Mouse (Mus musculus) CH12.LX (cell line): ENCODE measurements at regions not wholly inside any gene's neighbourhood (a gene's known extent, or its start where the extent isn't known, plus 50 kb on each side); places are given as distances from the start of the nearest gene placed in this dataset.

Experiments used
- DNase-seq: peaks from one replicate; pipeline ENCODE4 v3.0.0-alpha.2; 2013; ENCODE audit errors: extremely low read depth
- H3K27ac ChIP-seq: 2 replicates; pipeline ENCODE4 v1.5.1; 2012; ENCODE audit warnings: low read depth, mild to moderate bottlenecking, control low read depth, moderate library complexity; ENCODE audit not compliant: insufficient read depth
- H3K27me3 ChIP-seq: replicated peaks from 2 replicates; pipeline ENCODE3; 2012; ENCODE audit warnings: inconsistent platforms
- H3K36me3 ChIP-seq, 2 experiments: replicated peaks in 1 of 2; 2 replicates each; pipeline versions ENCODE3 to v1.6.1; 2012; ENCODE audit warnings: inconsistent platforms in 1 of 2, low read length in 1 of 2, mild to moderate bottlenecking in 1 of 2, mixed read lengths in 1 of 2, moderate library complexity in 1 of 2; ENCODE audit not compliant: control insufficient read depth in 1 of 2, insufficient read depth in 1 of 2
- H3K4me1 ChIP-seq, 2 experiments: 2 replicates each; pipeline ENCODE4 v1.6.1; 2012; ENCODE audit warnings: inconsistent platforms in 1 of 2, moderate library complexity in 1 of 2; ENCODE audit not compliant: insufficient read depth in 2 of 2, control insufficient read depth in 1 of 2
- H3K4me2 ChIP-seq: 2 replicates; pipeline ENCODE4 v1.6.1; 2012; ENCODE audit warnings: low read depth, mild to moderate bottlenecking, control low read depth; ENCODE audit not compliant: poor library complexity, insufficient read depth, severe bottlenecking
- H3K4me3 ChIP-seq, 3 experiments: fragments of 150-350 bp in 1 of 3; sonication (generic) in 1 of 3; replicated peaks in 1 of 3; 2 replicates each; pipeline versions ENCODE3 to v1.5.1; 2011 to 2012; ENCODE audit warnings: low read depth in 2 of 3, low read length in 2 of 3, mild to moderate bottlenecking in 2 of 3, moderate library complexity in 2 of 3, control low read depth in 1 of 3, improper control_type of control experiment in 1 of 3, inconsistent platforms in 1 of 3, mixed read lengths in 1 of 3; ENCODE audit not compliant: poor library complexity in 1 of 3
- H3K79me2 ChIP-seq: replicated peaks from 2 replicates; pipeline ENCODE4 v1.6.1; 2012; ENCODE audit warnings: mild to moderate bottlenecking, moderate library complexity; ENCODE audit not compliant: control insufficient read depth, poor library complexity, insufficient read depth, severe bottlenecking; ENCODE audit errors: extremely low read depth
- H3K9ac ChIP-seq: 2 replicates; pipeline ENCODE4 v1.6.1; 2012; ENCODE audit warnings: low read depth, mild to moderate bottlenecking, control low read depth, moderate library complexity; ENCODE audit not compliant: insufficient read depth
- H3K9me3 ChIP-seq: replicated peaks from 2 replicates; pipeline ENCODE3; 2012; ENCODE audit warnings: low read length, inconsistent platforms, mixed read lengths
- BHLHE40 ChIP-seq: IDR thresholded peaks from 2 replicates; pipeline ENCODE4 v1.6.1; 2011; ENCODE audit warnings: mild to moderate bottlenecking, low read depth, low read length, improper control_type of control experiment
- CHD1 ChIP-seq: IDR thresholded peaks from 2 replicates; pipeline ENCODE4 v1.6.1; 2012; ENCODE audit warnings: low read depth, low read length, improper control_type of control experiment, inconsistent platforms
- E2F4 ChIP-seq: IDR thresholded peaks from 2 replicates; pipeline ENCODE4 v1.6.1; 2011; ENCODE audit warnings: low read depth, low read length, improper control_type of control experiment; ENCODE audit not compliant: insufficient replicate concordance
- ELF1 ChIP-seq: IDR thresholded peaks from 2 replicates; pipeline ENCODE4 v1.6.1; 2014; ENCODE audit warnings: low read depth, mild to moderate bottlenecking, inconsistent platforms, low read length, improper control_type of control experiment
- ETS1 ChIP-seq: conservative IDR thresholded peaks from 2 replicates; pipeline ENCODE4 v1.6.1; 2012; ENCODE audit warnings: low read depth, mild to moderate bottlenecking, inconsistent platforms, low read length, improper control_type of control experiment, moderate library complexity
- JUND ChIP-seq: conservative IDR thresholded peaks from 2 replicates; pipeline ENCODE4 v1.6.1; 2011; ENCODE audit warnings: low read depth, low read length, improper control_type of control experiment
- MAFK ChIP-seq: IDR thresholded peaks from 2 replicates; pipeline ENCODE4 v1.6.1; 2011; ENCODE audit warnings: low read length, improper control_type of control experiment; ENCODE audit not compliant: insufficient replicate concordance
- MYC ChIP-seq: IDR thresholded peaks from 2 replicates; pipeline ENCODE4 v1.6.1; 2011; ENCODE audit warnings: low read depth, mild to moderate bottlenecking, improper control_type of control experiment, low read length
- TCF12 ChIP-seq: IDR thresholded peaks from 2 replicates; pipeline ENCODE4 v1.6.1; 2014; ENCODE audit warnings: low read depth, mild to moderate bottlenecking, inconsistent platforms, low read length, improper control_type of control experiment
- UBTF ChIP-seq: IDR thresholded peaks from 2 replicates; pipeline ENCODE4 v1.6.1; 2012; ENCODE audit warnings: low read depth, mild to moderate bottlenecking, inconsistent platforms, low read length, improper control_type of control experiment, moderate library complexity
- ZKSCAN1 ChIP-seq: IDR thresholded peaks from 2 replicates; pipeline ENCODE4 v1.6.1; 2012; ENCODE audit warnings: low read depth, inconsistent platforms, low read length, improper control_type of control experiment, borderline replicate concordance
- ZNF384 ChIP-seq: IDR thresholded peaks from 2 replicates; pipeline ENCODE4 v1.6.1; 2012; ENCODE audit warnings: low read depth, low read length, improper control_type of control experiment, inconsistent platforms
- dilution Hi-C: fragments of 300-500 bp; cut with MboI; formaldehyde crosslinking; loops from 2 replicates; pipeline ENCODE4 v1.14.3; 2020; ENCODE audit warnings: low sequenced_read_pairs; ENCODE audit not compliant: extremely low pct_unique_long_range_greater_than_20kb, extremely low pct_ligation_motif_present
- in situ Hi-C: fragments of 300-500 bp; cut with MboI; formaldehyde crosslinking; loops from 3 replicates; pipeline ENCODE4 v1.14.3; 2019; ENCODE audit warnings: low sequenced_read_pairs, low pct_ligation_motif_present, low pct_unique_long_range_greater_than_20kb, mixed read lengths

GRCm38 (mm10) chr17:93555872-93556271, 357.1 kb downstream of the Adcyap1 start:
- H3K36me3 ChIP-seq = no peaks in the 10 kb centered on the region
- TF ChIP-seq ETS1 (no peak), CHD1 (no peak)
- H3K4me1 ChIP-seq = no peaks in the 10 kb centered on the region
- H3K9ac ChIP-seq = no peak overlapping the region
- H3K79me2 ChIP-seq = no peaks in the 10 kb centered on the region
- no peak overlapping the region for H3K27ac ChIP-seq
- in situ Hi-C loops = no loop called here
- H3K27me3 ChIP-seq = no peaks in the 10 kb centered on the region
- no peak overlapping the region for H3K4me2 ChIP-seq
- peaks cover 8% of the 10 kb centered on the region for H3K9me3 ChIP-seq
- no peak overlapping the region for H3K4me3 ChIP-seq
- dilution Hi-C loops = no loop called here
- no peak for DNase-seq

DNA sequence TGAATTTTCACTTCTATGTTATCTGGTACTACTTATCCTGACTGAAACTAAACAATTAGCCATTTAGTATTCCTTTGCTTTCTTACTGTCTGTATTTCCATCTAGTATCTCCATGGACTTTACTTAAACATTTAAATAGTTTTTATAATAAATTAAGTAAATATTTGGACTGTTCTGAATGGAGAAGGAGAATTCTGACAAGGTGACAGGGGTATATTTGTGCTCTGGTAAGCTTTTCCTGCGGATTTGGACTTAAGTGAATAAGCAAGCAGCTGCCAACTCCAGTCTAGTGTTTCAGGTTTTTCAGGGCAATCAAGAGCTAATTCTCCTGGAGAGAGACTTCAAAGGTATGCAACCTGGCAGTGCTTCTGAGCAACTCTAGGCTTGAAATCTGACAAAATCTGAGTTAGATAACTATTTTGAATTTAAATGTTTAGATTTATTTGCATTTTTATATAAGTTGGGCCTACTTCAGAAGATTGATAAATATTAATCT, 364.5 kb downstream of the Adcyap1 start:
- Histone ChIP-seq H3K27me3 (no peaks in the 10 kb centered on the region), H3K4me2 (no peak overlapping the region), H3K4me1 (no peaks in the 10 kb centered on the region), H3K9me3 (peaks cover 9% of the 10 kb centered on the region), H3K36me3 (no peaks in the 10 kb centered on the region), H3K79me2 (no peaks in the 10 kb centered on the region), H3K4me3 (no peak overlapping the region), H3K9ac (no peak overlapping the region), H3K27ac (no peak overlapping the region)
- no peak for DNase-seq
- TF ChIP-seq E2F4 (no peak), MAFK (no peak), TCF12 (no peak), JUND (no peak), ZKSCAN1 (no peak)
- in situ Hi-C loops (no loop called here), dilution Hi-C loops (no loop called here)

DNA sequence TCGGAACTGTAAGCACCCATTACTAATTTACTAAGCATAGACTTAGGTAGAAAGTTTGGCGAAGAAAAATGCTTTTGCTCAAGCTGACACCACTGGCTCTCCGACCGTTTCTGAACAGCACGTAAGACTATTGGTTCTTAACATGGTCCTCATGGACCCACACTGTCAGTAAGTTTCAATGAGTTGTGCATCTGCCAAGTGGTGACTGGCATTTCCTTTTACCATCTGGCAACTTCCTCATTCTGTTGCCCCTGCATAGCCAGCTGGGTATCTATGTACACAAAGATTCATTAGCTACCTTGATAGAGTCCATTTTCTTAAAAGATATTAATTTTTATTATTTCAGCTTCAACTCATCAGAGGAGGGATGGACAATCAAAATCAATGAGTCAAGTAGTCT, 381.2 kb downstream of the Adcyap1 start:
- no peak overlapping the region for H3K9ac ChIP-seq
- H3K9me3 ChIP-seq = peaks cover 11% of the 10 kb centered on the region
- no peaks in the 10 kb centered on the region for H3K36me3 ChIP-seq
- no peak overlapping the region for H3K4me2 ChIP-seq
- H3K4me1 ChIP-seq = no peaks in the 10 kb centered on the region
- H3K4me3 ChIP-seq = no peak overlapping the region
- TF ChIP-seq MYC (no peak), BHLHE40 (no peak), ELF1 (no peak), ZNF384 (no peak), UBTF (no peak)
- in situ Hi-C loops (no loop called here), dilution Hi-C loops (no loop called here)
- no peak for DNase-seq
- no peaks in the 10 kb centered on the region for H3K27me3 ChIP-seq
- no peaks in the 10 kb centered on the region for H3K79me2 ChIP-seq
- no peak overlapping the region for H3K27ac ChIP-seq
